Mouse (Mus musculus) embryonic facial prominence, embryonic 14.5 days (tissue): Measurements from ENCODE around the gene Vti1a. TPM values are rescaled to one million over a fixed set of nuclear protein-coding genes. Genes with fewer than 3 reads are reported as not detected.

Source experiments
- ATAC-seq: fragments of 200-750 bp; cut with Nextera tagmentation; 2 replicates; pipeline ENCODE4 v1.8.0; 2017; ENCODE audit warnings: low read depth, moderate number of reproducible peaks, moderate TSS enrichment
- DNase-seq: peaks from one replicate; pipeline ENCODE4 v3.0.0-alpha.2; 2015; ENCODE audit warnings: low spot score
- H3K27ac ChIP-seq: fragments of 300-500 bp; sonication (generic); replicated peaks from 2 replicates; pipeline ENCODE4 v1.5.1; 2014; ENCODE audit warnings: low read depth, mild to moderate bottlenecking, low read length, moderate library complexity
- H3K27me3 ChIP-seq: fragments of 300-500 bp; sonication (generic); replicated peaks from 2 replicates; pipeline ENCODE4 v1.6.1; 2014; ENCODE audit warnings: low read length; ENCODE audit not compliant: control insufficient read depth, insufficient read depth
- H3K36me3 ChIP-seq: fragments of 300-500 bp; sonication (generic); 2 replicates; pipeline ENCODE4 v1.6.1; 2014; ENCODE audit warnings: low read length, mixed read lengths; ENCODE audit not compliant: control insufficient read depth, insufficient read depth
- H3K4me1 ChIP-seq: fragments of 300-500 bp; sonication (generic); 2 replicates; pipeline ENCODE4 v1.6.1; 2014; ENCODE audit warnings: antibody characterized with exemption, low read length; ENCODE audit not compliant: control insufficient read depth, insufficient read depth
- H3K4me2 ChIP-seq: fragments of 300-500 bp; sonication (generic); 2 replicates; pipeline ENCODE4 v1.6.1; 2014; ENCODE audit warnings: low read depth, mild to moderate bottlenecking, low read length, moderate library complexity, mixed read lengths
- H3K4me3 ChIP-seq: fragments of 300-500 bp; sonication (generic); 2 replicates; pipeline ENCODE4 v1.5.1; 2014; ENCODE audit warnings: low read depth, mild to moderate bottlenecking, low read length
- H3K9ac ChIP-seq: fragments of 300-500 bp; sonication (generic); 2 replicates; pipeline ENCODE4 v1.6.1; 2014; ENCODE audit warnings: low read depth, mild to moderate bottlenecking, low read length, moderate library complexity, mixed read lengths
- H3K9me3 ChIP-seq: fragments of 300-500 bp; sonication (generic); 2 replicates; pipeline ENCODE4 v1.6.1; 2016; ENCODE audit warnings: low read length; ENCODE audit not compliant: control insufficient read depth
- WGBS: fragments of 180-500 bp; shearing (Covaris S2); extraction: QIAGEN DNeasy Blood & Tissue Kit; methylation state at CpG from one replicate; pipeline ENCODE4 v1.1.7; 2014; 5-methylcytosine and 5-hydroxymethylcytosine counted together
- polyA plus RNA-seq: library from polyadenylated mRNA; unstranded; fragments of >200 nt; fragmentation: Nextera tagmentation; extraction: Ambion mirVana; gene quantifications from 2 replicates; pipeline ENCODE4 v1.2.1, GENCODE M21; 2014

Gene Vti1a
- polyA plus RNA-seq, 1 experiment from 2014 or later, result 17.0 TPM

GRCm38 (mm10) chr19:55536273-55536937, 220.3 kb downstream of the Vti1a start:
- H3K4me3 ChIP-seq, result no peak overlapping the region
- H3K27ac ChIP-seq, result no peak overlapping the region
- DNase-seq, result no peak
- ATAC-seq, result no peak
- H3K4me2 ChIP-seq, result no peak overlapping the region
- H3K4me1 ChIP-seq, result no peaks in the 10 kb centered on the region
- H3K27me3 ChIP-seq, result no peaks in the 10 kb centered on the region
- H3K36me3 ChIP-seq, result no peaks in the 10 kb centered on the region
- no peaks in the 10 kb centered on the region for H3K9me3 ChIP-seq
- H3K9ac ChIP-seq, result no peak overlapping the region
- WGBS, result 81% methylated on average over 7 of the region's 7 CpGs

- no peaks in the 10 kb centered on the region; the same call in 1 of the 2 replicates for H3K4me1 ChIP-seq
- ATAC-seq (peak; percentile 62; the same call in 1 of the 2 replicates), DNase-seq (peak; percentile 69)
- no peaks in the 10 kb centered on the region for H3K9me3 ChIP-seq
- no peaks in the 10 kb centered on the region for H3K36me3 ChIP-seq
- 26% methylated on average over 6 of the region's 6 CpGs for WGBS
- no peak overlapping the region for H3K4me2 ChIP-seq
- no peak overlapping the region for H3K27ac ChIP-seq
- H3K9ac ChIP-seq, result no peak overlapping the region
- H3K27me3 ChIP-seq, result no peaks in the 10 kb centered on the region
- no peak overlapping the region for H3K4me3 ChIP-seq
Measured at GRCm38 (mm10) chr19:55537691-55538090, 221.6 kb downstream of the Vti1a start.

GRCm38 (mm10) chr19:55541641-55542040, 225.5 kb downstream of the Vti1a start:
- H3K27ac ChIP-seq, result no peak overlapping the region
- ATAC-seq (no peak), DNase-seq (no peak)
- no peak overlapping the region for H3K9ac ChIP-seq
- H3K4me1 ChIP-seq, result no peaks in the 10 kb centered on the region; the same call in 1 of the 2 replicates
- no peaks in the 10 kb centered on the region for H3K27me3 ChIP-seq
- WGBS, result 80% methylated on average over 5 of the region's 5 CpGs
- no peaks in the 10 kb centered on the region for H3K9me3 ChIP-seq
- H3K36me3 ChIP-seq, result no peaks in the 10 kb centered on the region
- H3K4me2 ChIP-seq, result no peak overlapping the region
- no peak overlapping the region for H3K4me3 ChIP-seq

GRCm38 (mm10) chr19:55542461-55542860, 226.4 kb downstream of the Vti1a start:
- peak; percentile 39; the same call in 1 of the 2 replicates for ATAC-seq
- Histone ChIP-seq H3K9ac (no peak overlapping the region), H3K27me3 (no peaks in the 10 kb centered on the region), H3K9me3 (no peaks in the 10 kb centered on the region), H3K4me1 (no peaks in the 10 kb centered on the region; the same call in 1 of the 2 replicates), H3K4me3 (no peak overlapping the region), H3K27ac (0 out of 2 replicates have a peak overlapping the region, but pooled peaks have one; percentile 28), H3K4me2 (no peak overlapping the region), H3K36me3 (no peaks in the 10 kb centered on the region)
- WGBS, result 46% methylated on average over 6 of the region's 6 CpGs
- DNase-seq, result peak; percentile 82

DNA sequence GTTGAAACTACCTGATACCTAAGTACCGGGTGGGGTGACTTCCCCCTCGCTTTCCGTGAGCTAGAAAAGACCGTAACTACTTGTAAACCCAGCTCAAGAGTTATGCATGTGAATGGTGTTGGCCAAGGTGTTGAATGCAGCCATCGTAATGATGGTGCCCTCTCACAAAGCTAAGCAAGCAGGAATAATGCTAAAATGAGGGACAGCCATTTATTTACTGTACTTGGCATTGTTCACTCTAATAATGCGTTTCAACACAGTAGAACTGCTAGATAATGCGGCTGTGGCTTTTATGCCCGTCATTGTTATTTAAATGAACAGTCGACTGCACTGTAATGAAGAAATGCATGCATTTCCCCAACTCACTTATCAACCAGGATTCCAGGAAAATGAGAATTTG, 227.1 kb downstream of the Vti1a start:
- Histone ChIP-seq H3K4me2 (no peak overlapping the region), H3K9ac (no peak overlapping the region), H3K27me3 (no peaks in the 10 kb centered on the region), H3K27ac (no peak overlapping the region), H3K36me3 (no peaks in the 10 kb centered on the region), H3K9me3 (no peaks in the 10 kb centered on the region), H3K4me3 (no peak overlapping the region), H3K4me1 (no peaks in the 10 kb centered on the region; the same call in 1 of the 2 replicates)
- DNase-seq (no peak), ATAC-seq (no peak)
- WGBS, result 87% methylated on average over 9 of the region's 9 CpGs

- Histone ChIP-seq H3K4me3 (no peak overlapping the region), H3K27ac (no peak overlapping the region), H3K27me3 (no peaks in the 10 kb centered on the region), H3K4me2 (no peak overlapping the region), H3K36me3 (no peaks in the 10 kb centered on the region), H3K9me3 (no peaks in the 10 kb centered on the region), H3K9ac (no peak overlapping the region), H3K4me1 (peaks cover 4% of the 10 kb centered on the region; the same call in 1 of the 2 replicates)
- WGBS, result 67% methylated on average over 5 of the region's 5 CpGs
- ATAC-seq (no peak), DNase-seq (no peak)
Measured at GRCm38 (mm10) chr19:55544498-55544897, 228.4 kb downstream of the Vti1a start.

GRCm38 (mm10) chr19:55545529-55545928, 229.4 kb downstream of the Vti1a start:
- WGBS, result 37% methylated on average over 9 of the region's 9 CpGs
- Histone ChIP-seq H3K4me3 (no peak overlapping the region), H3K27ac (no peak overlapping the region), H3K9ac (no peak overlapping the region), H3K4me1 (peaks cover 4% of the 10 kb centered on the region; the same call in 1 of the 2 replicates), H3K4me2 (no peak overlapping the region), H3K9me3 (no peaks in the 10 kb centered on the region), H3K36me3 (no peaks in the 10 kb centered on the region), H3K27me3 (no peaks in the 10 kb centered on the region)
- peak; percentile 78 for ATAC-seq
- DNase-seq, result peak; percentile 93

GRCm38 (mm10) chr19:55546009-55546528, 230.0 kb downstream of the Vti1a start:
- Histone ChIP-seq H3K36me3 (no peaks in the 10 kb centered on the region), H3K4me3 (no peak overlapping the region), H3K27me3 (no peaks in the 10 kb centered on the region), H3K4me2 (no peak overlapping the region), H3K9ac (no peak overlapping the region), H3K27ac (no peak overlapping the region), H3K9me3 (no peaks in the 10 kb centered on the region), H3K4me1 (peaks cover 8% of the 10 kb centered on the region; the same call in 1 of the 2 replicates)
- ATAC-seq, result no peak
- WGBS, result 77% methylated on average over 13 of the region's 13 CpGs
- DNase-seq, result no peak

DNA sequence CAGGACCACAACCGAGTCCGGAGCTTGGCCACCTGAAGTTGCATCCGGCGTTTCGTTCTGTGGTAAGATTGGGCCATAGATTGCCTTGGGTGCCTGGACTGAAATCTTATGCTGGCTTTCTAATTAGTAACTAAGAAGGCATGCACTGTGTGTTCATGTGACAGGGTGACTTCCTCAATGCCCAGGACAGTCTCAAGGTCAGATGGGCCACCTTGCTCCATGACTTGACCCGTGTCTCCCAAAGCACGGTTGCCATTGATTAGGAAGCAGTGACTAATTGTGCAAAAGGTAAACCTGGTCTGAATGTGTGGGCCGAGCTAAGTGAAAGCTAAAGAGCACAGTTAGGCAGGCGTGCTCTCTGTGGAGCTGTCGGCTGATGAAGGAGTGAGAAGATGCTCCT, 232.1 kb downstream of the Vti1a start:
- Histone ChIP-seq H3K4me2 (no peak overlapping the region), H3K36me3 (no peaks in the 10 kb centered on the region), H3K4me3 (no peak overlapping the region), H3K27me3 (no peaks in the 10 kb centered on the region), H3K9ac (no peak overlapping the region), H3K27ac (no peak overlapping the region), H3K9me3 (no peaks in the 10 kb centered on the region), H3K4me1 (peaks cover 11% of the 10 kb centered on the region; the same call in 1 of the 2 replicates)
- 90% methylated on average over 10 of the region's 10 CpGs for WGBS
- DNase-seq, result no peak
- ATAC-seq, result no peak
